In the genomic region with DNA sequence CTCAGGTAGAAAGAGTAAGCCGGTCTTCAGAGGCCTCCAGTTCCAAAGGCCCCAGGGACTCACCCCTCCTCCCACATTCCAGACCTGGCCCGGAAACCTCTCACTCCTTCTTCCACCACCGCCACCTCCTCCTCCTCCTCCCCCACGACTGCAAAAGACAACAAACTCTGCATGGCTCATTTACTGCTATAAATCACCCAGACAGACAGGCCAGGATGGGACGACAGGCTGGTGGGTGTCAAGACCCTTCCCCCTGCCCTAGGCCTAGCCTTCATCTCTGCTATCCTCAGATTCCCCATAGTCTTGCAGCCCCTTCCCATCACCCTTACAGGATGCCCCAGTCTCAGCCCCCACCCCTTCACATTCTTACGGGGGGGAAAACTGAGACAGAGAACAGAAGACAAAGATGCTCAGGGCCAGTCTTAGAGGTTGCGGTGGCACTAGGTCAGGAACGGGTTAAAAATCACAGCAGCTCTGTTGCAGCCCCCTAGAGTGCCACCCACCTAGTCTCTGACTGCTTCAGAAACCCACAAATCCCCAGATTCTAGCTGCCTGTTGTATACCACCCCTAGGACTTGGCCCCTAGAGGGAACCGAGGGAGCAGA, we compare ENCODE assay signal across 8 mouse cellular contexts. TPM values are rescaled to one million over a fixed set of nuclear protein-coding genes. Genes with fewer than 3 reads are reported as not detected.
DNase-seq lines count a peak whose midpoint lies in the region; ATAC-seq and TF ChIP-seq lines count a peak whose summit lies in the region.

No protein-coding gene starts in this region.

- H3K9ac ChIP-seq in kidney, embryonic 14.5 days (ENCODE audit: low read depth, low read length), result peak overlapping the region; percentile 18; the same call in 1 of the 2 replicates
- peak overlapping the region; percentile 51; the same call in 1 of the 2 replicates for H3K9ac ChIP-seq in forebrain, embryonic 13.5 days

- H3K4me1 ChIP-seq in kidney, embryonic 14.5 days (ENCODE audit: control insufficient read depth, insufficient read depth, low read length), result peaks cover 100% of the 10 kb centered on the region
- H3K4me1 ChIP-seq in forebrain, embryonic 13.5 days, result peaks cover 88% of the 10 kb centered on the region
- peaks cover 29% of the 10 kb centered on the region for H3K4me1 ChIP-seq in cerebellum, adult 2 months (ENCODE audit: control insufficient read depth, insufficient read depth, low read length)

- H3K4me3 ChIP-seq in kidney, embryonic 14.5 days (ENCODE audit: low read length), result peak overlapping the region; percentile 12; the same call in 1 of the 2 replicates
- no peak overlapping the region for H3K4me3 ChIP-seq in forebrain, embryonic 13.5 days
- no peak overlapping the region for H3K4me3 ChIP-seq in cerebellum, adult 2 months (replicated peaks; ENCODE audit: insufficient read depth, low read depth, low read length)

- no peak for DNase-seq in kidney, adult 9 months
- peak; percentile 70 to 79 for DNase-seq in kidney, postnatal 4 days
- DNase-seq in retina, embryonic 14.5 days (ENCODE audit: low spot score), result peak; percentile 42
- no peak for DNase-seq in left cerebral cortex, postnatal 4 days
- DNase-seq in cerebellum, adult 2 months, result no peak
- no peak for DNase-seq in adrenal gland, adult 2 months

- no peaks in the 10 kb centered on the region for H3K9me3 ChIP-seq in kidney, embryonic 14.5 days (ENCODE audit: control insufficient read depth, low read length)
- H3K9me3 ChIP-seq in forebrain, embryonic 13.5 days (replicated peaks), result no peaks in the 10 kb centered on the region

- H3K27me3 ChIP-seq in kidney, embryonic 14.5 days (ENCODE audit: control insufficient read depth, insufficient read depth, low read length), result no peaks in the 10 kb centered on the region
- peaks cover 30% of the 10 kb centered on the region for H3K27me3 ChIP-seq in forebrain, embryonic 13.5 days
- H3K27me3 ChIP-seq in cerebellum, adult 2 months (ENCODE audit: control insufficient read depth, insufficient read depth, low read length), result no peaks in the 10 kb centered on the region

- TF ChIP-seq CTCF in cerebellum, adult 2 months (IDR thresholded peaks at IDR 0.05; ENCODE audit: borderline replicate concordance, insufficient read depth, low read depth, low read length), result no peak

- peak overlapping the region; percentile 87; the same call in 1 of the 2 replicates for H3K27ac ChIP-seq in kidney, embryonic 14.5 days (ENCODE audit: low read depth, low read length)
- peak overlapping the region; percentile 57; the same call in 1 of the 2 replicates for H3K27ac ChIP-seq in forebrain, embryonic 13.5 days
- no peak overlapping the region for H3K27ac ChIP-seq in cerebellum, adult 2 months (ENCODE audit: insufficient read depth, low read length)

- H3K4me2 ChIP-seq in kidney, embryonic 14.5 days (replicated peaks; ENCODE audit: low read depth, low read length), result peak overlapping the region; percentile 43
- H3K4me2 ChIP-seq in forebrain, embryonic 13.5 days, result peak overlapping the region; percentile 48; the same call in 1 of the 2 replicates

- intact Hi-C loops in left cerebral cortex, postnatal 4 days (cut with DNase I), result loop anchor here (5.0 kb wide), 1 partner anchor 38 kb away; no protein-coding TSS in a partner anchor

- TF ChIP-seq POLR2A in cerebellum, adult 2 months (IDR thresholded peaks at IDR 0.05; ENCODE audit: borderline replicate concordance, insufficient read depth, low read length), result no peak

- 5% methylated on average over 9 of the region's 9 CpGs for WGBS in kidney, embryonic 14.5 days
- 11% methylated on average over 9 of the region's 9 CpGs for whole genome bisulfite sequencing in forebrain, embryonic 13.5 days
- WGBS in cerebellum, adult 2 months, result 69% methylated on average over 9 of the region's 9 CpGs

- peak; percentile 63 for ATAC-seq in kidney, embryonic 14.5 days (ENCODE audit: low FRiP score, low TSS enrichment)
- ATAC-seq in forebrain, embryonic 13.5 days, result no peak

- H3K36me3 ChIP-seq in kidney, embryonic 14.5 days (ENCODE audit: control insufficient read depth, insufficient read depth, low read length), result peaks cover 32% of the 10 kb centered on the region
- H3K36me3 ChIP-seq in forebrain, embryonic 13.5 days (ENCODE audit: poor library complexity, severe bottlenecking), result peaks cover 6% of the 10 kb centered on the region

RNA-seq across cellular contexts. Expression of gene Sema3f, which starts 10.8 kb away (rescaled TPM):
- polyA plus RNA-seq in kidney, embryonic 14.5 days (2014; fragmentation: Nextera tagmentation; extraction: Ambion mirVana), result 32.4 and 38.4 TPM in 2 replicates
- polyA plus RNA-seq in forebrain, embryonic 13.5 days (2015; fragmentation: Nextera tagmentation; extraction: Ambion mirVana), result 6.8 and 7.7 TPM in 2 replicates
- 10 to 100 TPM; 44.6 to 52.6 TPM for total RNA-seq in left cerebral cortex, postnatal 4 days (2021)
- polyA plus RNA-seq in cerebellum, adult 2 months (2012; rRNA removed), result 30.4 and 31.8 TPM in 2 replicates
- total RNA-seq in adrenal gland, adult 2 months (2021), result 10 to 100 TPM; 27.2 to 34.8 TPM
- polyA plus RNA-seq in adrenal gland, adult 2 months (2012; rRNA removed), result 95.1 and 106 TPM in 2 replicates

RNA-seq across cellular contexts. Expression of gene Gnat1, which starts 20.0 kb away (rescaled TPM):
- 4.7 and 5.3 TPM in 2 replicates for polyA plus RNA-seq in kidney, embryonic 14.5 days (2014; fragmentation: Nextera tagmentation; extraction: Ambion mirVana)
- polyA plus RNA-seq in forebrain, embryonic 13.5 days (2015; fragmentation: Nextera tagmentation; extraction: Ambion mirVana), result 1.3 and 1.8 TPM in 2 replicates
- 1 to 10 TPM in 1 of 2 experiments, under 1 TPM in 1; 0.30 to 1.1 TPM for total RNA-seq in left cerebral cortex, postnatal 4 days (2021)
- 0.15 and 0.36 TPM in 2 replicates for polyA plus RNA-seq in cerebellum, adult 2 months (2012; rRNA removed)
- under 1 TPM in 1 of 2 experiments, not detected in 1; 0.37 TPM for total RNA-seq in adrenal gland, adult 2 months (2021)
- 0.10 and 0.16 TPM in 2 replicates for polyA plus RNA-seq in adrenal gland, adult 2 months (2012; rRNA removed)

RNA-seq across cellular contexts. Expression of gene Slc38a3, which starts 30.1 kb away (rescaled TPM):
- polyA plus RNA-seq in kidney, embryonic 14.5 days (2014; fragmentation: Nextera tagmentation; extraction: Ambion mirVana), result 4.8 and 6.5 TPM in 2 replicates
- polyA plus RNA-seq in forebrain, embryonic 13.5 days (2015; fragmentation: Nextera tagmentation; extraction: Ambion mirVana), result 14.3 and 14.6 TPM in 2 replicates
- 10 to 100 TPM; 65.0 to 68.4 TPM for total RNA-seq in left cerebral cortex, postnatal 4 days (2021)
- 145 and 152 TPM in 2 replicates for polyA plus RNA-seq in cerebellum, adult 2 months (2012; rRNA removed)
- total RNA-seq in adrenal gland, adult 2 months (2021), result 1 to 10 TPM in 1 of 2 experiments, under 1 TPM in 1; 0.48 to 2.7 TPM
- polyA plus RNA-seq in adrenal gland, adult 2 months (2012; rRNA removed), result 1.7 and 4.1 TPM in 2 replicates

Comparison
In these comparisons a context has a peak if more than half of its experiments do, and no peak if none do; other contexts are left out.
1. DNase-seq: peak in kidney, postnatal 4 days (2 of 2) and retina, embryonic 14.5 days (single experiment); none in kidney, adult 9 months (single experiment), left cerebral cortex, postnatal 4 days (single experiment), cerebellum, adult 2 months (0 of 2) and adrenal gland, adult 2 months (single experiment).